Mouse (Mus musculus): ENCODE results near the gene Zfhx3.

GRCm38 (mm10) chr8:108894287-108894686 is 951.8 kb downstream of the Zfhx3 start:
- TF ChIP-seq CTCF (IDR thresholded peaks at IDR 0.05; ENCODE audit: control insufficient read depth, insufficient read depth, low read length) = no peak
- TF ChIP-seq POLR2A (IDR thresholded peaks at IDR 0.05; ENCODE audit: borderline replicate concordance, control insufficient read depth, low read depth, low read length) = no peak
